Mouse (Mus musculus) embryo, embryonic 11.5 days (tissue): ENCODE results near the gene Cdh12.
A peak's percentile ranks its signal among the peaks of the same experiment; 100 is the strongest.

ENCODE experiments used
- DNase-seq: peaks from one replicate; pipeline ENCODE4 v3.0.0-alpha.2; 2012; ENCODE audit warnings: low read depth, low spot score

Cdh12 gene

GRCm38 (mm10) chr15:20696229-20696628 is 247.2 kb downstream of the Cdh12 start:
- no peak for DNase-seq

DNA sequence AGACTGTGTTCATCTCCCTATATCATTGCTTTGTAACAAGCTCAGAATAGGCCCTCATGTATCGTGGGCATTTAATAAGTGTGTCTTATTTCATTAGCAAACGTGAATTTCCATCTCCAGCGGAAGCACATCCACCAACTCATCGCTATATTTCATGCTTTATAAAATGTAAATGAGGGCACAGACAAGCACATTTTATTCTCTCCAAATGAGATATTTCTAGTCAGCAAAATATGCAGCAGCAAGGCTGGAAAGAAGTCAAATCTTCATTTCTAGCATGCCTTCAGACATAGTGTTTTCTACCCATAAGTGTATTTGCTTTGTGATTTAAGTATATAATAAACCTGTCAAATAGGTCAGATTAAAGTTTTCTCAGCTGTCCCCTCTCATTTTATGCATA is 262.8 kb downstream of the Cdh12 start:
- no peak for DNase-seq

DNA sequence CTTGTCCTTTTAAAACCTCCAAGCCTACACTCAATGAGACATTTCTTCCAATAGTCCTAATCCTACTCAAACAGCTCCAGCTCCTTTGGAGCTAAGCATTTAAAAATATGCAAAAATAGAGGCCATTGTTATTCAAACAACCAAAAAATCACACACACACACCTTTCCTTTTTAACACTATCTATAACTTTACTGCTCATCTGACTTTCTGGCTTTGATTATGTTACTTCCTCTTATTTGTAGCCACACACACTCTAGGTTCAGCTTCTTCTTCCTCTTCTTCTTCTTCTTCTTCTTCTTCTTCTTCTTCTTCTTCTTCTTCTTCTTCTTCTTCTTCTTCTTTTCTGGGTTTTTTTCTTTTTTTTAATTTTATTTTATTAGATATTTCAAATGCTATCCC is 323.2 kb downstream of the Cdh12 start:
- no peak for DNase-seq

DNA sequence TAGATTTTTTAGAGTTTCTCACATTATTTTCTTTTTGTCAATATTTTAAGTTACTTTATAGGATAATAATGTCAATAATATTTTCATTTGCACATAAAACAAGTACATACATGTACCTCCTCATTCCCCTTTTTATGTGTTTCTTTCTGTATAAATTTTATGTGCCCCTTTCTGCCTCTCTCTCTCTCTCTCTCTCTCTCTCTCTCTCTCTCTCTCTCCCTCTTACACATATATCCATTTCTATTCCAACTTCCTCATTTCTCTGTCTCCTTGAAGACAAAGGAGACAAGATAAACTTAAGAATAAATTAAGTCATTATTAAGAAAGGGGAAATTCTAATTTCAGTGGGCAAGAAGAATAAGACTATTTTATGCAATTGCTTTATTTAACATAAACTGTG is 324.4 kb downstream of the Cdh12 start:
- DNase-seq: no peak

- no peak for DNase-seq
These were observed 347.9 kb downstream of the Cdh12 start for GRCm38 (mm10) chr15:20796999-20797398.

DNA sequence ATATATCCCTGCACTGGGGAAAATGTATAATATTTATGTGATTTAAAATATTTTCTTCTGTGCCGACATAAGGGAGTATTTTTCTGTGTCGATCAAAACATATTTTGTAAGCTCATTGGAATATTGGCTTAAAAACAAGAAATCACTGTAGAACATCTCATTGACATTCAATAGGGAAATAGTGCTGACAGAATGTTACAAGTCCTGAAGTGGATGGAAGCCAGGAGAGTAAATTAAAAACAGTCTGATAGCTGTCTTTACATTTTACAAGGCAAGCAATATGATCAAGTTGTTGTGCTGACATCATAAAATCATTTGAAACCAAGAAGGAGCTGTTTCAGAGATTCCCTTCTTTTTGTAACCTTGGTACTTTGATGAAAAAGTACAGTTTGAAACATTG is 349.5 kb downstream of the Cdh12 start:
- DNase-seq: no peak

DNA sequence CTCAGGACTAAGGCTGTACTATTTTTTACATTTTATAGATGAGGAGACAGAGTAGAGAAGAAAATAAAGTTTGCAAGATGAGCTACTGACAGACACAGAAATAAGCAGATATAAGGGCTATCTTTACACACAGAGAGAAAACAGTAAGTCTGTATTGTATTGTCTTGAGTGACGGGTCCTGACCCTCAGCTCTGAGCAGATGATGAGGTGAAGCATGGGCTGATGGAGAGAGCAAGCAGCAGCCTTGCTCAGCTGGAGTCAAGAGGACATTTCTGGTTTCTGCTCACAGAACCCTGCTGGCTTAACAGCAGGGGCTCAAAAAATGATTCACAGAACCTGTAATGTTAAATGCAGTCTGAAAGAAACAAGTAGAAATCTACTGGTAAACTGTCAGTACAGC is 386.8 kb downstream of the Cdh12 start:
- peak; percentile 11 for DNase-seq

GRCm38 (mm10) chr15:20836991-20837390 is 387.9 kb downstream of the Cdh12 start:
- DNase-seq: peak; percentile 17

DNA sequence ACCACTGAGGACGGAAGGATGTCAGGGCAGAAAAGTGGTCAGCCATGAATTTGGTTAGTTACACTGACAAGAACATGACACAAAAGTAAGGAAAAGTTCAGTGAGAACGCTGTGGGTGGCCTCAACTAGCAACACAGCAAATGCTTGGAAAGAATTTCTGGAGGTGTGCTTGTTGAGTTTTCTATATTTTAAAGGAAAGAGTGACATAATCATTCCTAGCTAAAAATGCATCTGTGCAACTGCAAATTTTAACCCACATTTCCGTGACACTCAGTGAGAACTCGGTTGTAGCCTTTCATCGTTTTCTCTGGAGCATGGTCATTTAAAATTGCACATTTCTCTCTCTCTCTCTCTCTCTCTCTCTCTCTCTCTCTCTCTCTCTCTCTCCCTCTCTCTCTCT is 392.4 kb downstream of the Cdh12 start:
- no peak for DNase-seq

GRCm38 (mm10) chr15:20863076-20863475 is 414.0 kb downstream of the Cdh12 start:
- DNase-seq: no peak

DNA sequence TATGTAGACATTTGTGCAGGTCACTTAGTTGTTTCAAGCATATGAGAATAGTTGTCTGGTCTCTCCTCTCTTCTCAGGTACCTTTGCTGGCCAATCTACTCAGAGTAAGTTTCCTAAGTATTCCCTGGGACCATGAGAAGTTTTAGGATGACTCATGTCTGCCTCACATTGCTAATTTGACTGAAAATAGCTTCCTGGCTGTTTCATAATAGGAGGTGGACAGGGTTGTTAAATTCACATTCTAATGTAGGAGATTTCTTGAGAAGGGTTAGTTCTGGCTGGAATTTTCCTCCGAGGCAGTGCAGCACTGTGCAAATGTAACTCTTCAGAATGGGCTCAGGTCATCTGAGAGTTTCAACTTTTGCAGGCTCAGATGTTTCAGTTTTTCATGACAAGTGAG is 423.5 kb downstream of the Cdh12 start:
- no peak for DNase-seq

DNA sequence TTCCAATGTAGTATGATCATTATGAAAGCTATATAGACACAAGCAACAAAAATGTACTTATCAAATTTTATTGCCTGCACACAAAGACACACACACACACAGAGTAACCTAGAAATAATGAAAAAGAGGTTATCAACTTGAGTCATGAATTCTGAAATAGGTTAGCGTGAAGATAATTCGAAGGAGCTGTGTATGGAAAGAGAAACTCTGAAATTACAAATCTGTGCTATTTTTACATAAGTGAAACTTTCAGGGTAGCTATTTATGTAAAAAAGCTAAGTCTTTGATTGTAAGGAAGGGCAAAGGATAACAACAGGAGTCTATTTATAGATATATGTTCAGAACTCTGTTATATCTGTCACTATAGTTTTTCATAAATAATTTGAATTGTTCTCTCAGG is 427.9 kb downstream of the Cdh12 start:
- DNase-seq: no peak

DNA sequence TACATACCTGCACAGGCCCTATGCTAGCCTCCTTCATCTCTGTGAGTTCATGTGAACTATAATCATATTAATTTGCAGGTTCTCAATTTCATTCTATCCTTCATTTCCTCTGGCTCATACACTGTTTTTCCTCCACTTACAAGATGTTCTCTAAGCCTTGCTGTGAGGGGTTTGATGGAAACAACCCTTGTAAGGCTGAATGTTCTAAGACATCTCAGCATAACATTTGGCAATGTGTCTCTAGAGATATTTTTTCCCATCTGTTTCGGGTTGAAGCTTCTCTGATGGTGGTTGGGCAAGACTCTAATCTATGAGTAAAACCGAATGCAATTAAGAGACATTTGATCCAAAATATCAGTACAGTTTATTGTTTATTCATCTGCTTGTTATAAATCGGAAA is 444.4 kb downstream of the Cdh12 start:
- DNase-seq: no peak

DNA sequence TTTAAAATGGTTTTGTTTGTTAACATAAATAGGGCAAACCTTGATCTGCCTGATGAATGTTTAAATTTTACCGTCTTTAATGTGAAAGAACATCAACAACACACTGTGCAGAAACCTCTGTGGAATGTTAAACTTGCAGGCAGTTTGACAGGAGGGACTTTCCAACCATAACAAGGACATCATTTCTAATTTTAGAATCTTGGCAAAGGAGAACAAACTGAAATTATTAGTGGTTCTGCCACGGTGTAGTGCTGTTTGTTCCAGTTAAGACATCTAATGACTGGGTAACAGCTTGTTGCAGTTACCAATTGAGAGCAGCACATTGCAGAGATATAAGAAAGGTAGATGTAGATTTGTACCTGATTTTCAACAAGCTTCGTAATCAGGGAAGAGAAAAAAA is 453.5 kb downstream of the Cdh12 start:
- DNase-seq: no peak

GRCm38 (mm10) chr15:20928221-20928620 is 479.2 kb downstream of the Cdh12 start:
- no peak for DNase-seq

DNA sequence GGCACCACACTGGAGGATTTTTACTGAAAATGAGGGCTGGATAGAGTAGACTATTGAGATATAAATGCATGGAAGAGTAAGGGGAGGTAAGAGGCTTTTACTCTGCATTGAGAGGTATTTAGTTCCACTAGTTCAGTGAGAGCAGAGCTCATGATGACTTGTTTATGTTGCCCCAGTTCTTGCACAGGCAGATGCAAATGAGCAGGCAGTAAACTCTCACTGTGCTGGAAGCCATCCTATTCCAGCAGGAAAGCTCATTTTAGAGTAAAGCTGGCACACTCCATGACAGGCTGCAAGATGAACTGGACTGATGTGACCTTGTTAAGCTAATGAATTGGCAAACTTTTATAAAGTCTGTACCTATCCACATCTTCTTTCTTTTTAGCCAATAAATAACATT is 494.9 kb downstream of the Cdh12 start:
- no peak for DNase-seq

- DNase-seq: no peak
These were observed 518.4 kb downstream of the Cdh12 start for GRCm38 (mm10) chr15:20967463-20967862.

- DNase-seq: no peak
These were observed 522.0 kb downstream of the Cdh12 start for GRCm38 (mm10) chr15:20971041-20971440.

GRCm38 (mm10) chr15:21000541-21000940 is 551.5 kb downstream of the Cdh12 start:
- no peak for DNase-seq

- DNase-seq: no peak
These were observed 558.9 kb downstream of the Cdh12 start for GRCm38 (mm10) chr15:21007931-21008330.

DNA sequence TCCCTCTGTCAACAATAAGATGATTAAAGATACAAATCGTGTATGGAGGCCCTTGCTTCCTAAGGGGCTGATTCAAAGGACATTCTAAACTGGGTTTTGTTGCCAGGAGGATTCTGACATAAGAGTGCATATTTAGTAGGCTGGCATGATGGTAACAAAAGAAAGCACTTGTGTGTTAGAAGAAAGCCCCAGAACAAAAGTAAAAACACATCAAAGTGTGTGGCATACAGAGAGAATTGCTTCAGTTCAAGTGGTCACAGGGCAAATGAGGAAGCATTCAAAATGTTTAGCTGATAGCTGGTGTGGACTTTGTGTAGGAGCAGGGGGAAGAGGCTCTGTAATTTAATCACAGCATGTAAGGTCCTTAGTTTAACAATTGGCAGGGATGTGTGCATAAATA is 559.4 kb downstream of the Cdh12 start:
- DNase-seq: no peak

GRCm38 (mm10) chr15:21008969-21009368 is 559.9 kb downstream of the Cdh12 start:
- DNase-seq: no peak

GRCm38 (mm10) chr15:21063683-21064082 is 614.6 kb downstream of the Cdh12 start:
- no peak for DNase-seq

- no peak for DNase-seq
These were observed 620.2 kb downstream of the Cdh12 start for GRCm38 (mm10) chr15:21069264-21069663.

DNA sequence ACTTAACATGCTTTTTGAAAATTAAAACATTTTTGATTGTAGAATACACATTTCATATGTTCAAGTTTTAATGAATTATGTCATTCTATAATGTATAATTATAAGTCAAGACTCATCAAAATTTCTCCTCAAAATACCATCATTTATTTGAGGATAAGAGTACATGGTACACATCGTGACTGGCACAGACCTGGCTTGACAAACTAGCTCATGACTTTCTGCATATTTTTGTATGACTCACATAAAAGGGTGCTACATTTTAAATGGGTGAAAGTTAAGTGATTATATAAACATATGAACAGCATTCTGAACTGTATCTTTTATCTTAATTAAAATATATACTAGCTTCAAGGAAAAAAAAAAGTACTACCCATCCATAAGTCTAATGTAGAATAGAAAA is 643.8 kb downstream of the Cdh12 start:
- DNase-seq: no peak
